Mouse (Mus musculus): Measurements from ENCODE around the gene Tceanc2.

Tceanc2 gene

GRCm38 (mm10) chr4:107084343-107084742, 94.6 kb downstream of the Tceanc2 start:
- DNase-seq (ENCODE audit: low spot score): no peak

All from ovary, postnatal 36 days (tissue).